Mouse (Mus musculus) lung, embryonic 14.5 days (tissue): Measurements from ENCODE around the gene Fam222a. TPM values are rescaled to one million over a fixed set of nuclear protein-coding genes. Genes with fewer than 3 reads are reported as not detected.

Source experiments
- ATAC-seq: fragments of 200-750 bp; cut with Nextera tagmentation; 2 replicates; pipeline ENCODE4 v1.8.0; 2017; ENCODE audit warnings: mild to moderate bottlenecking, moderate TSS enrichment, moderate library complexity; ENCODE audit not compliant: insufficient read depth
- DNase-seq: peaks from one replicate; pipeline ENCODE4 v3.0.0-alpha.2; 2015
- H3K27ac ChIP-seq: fragments of 300-500 bp; sonication (generic); 2 replicates; pipeline ENCODE4 v1.5.1; 2014; ENCODE audit warnings: low read depth, mild to moderate bottlenecking, moderate library complexity
- H3K27me3 ChIP-seq: fragments of 300-500 bp; sonication (generic); 2 replicates; pipeline ENCODE4 v1.6.1; 2014; ENCODE audit warnings: low read length, control low read depth; ENCODE audit not compliant: insufficient read depth
- H3K36me3 ChIP-seq: fragments of 300-500 bp; sonication (generic); 2 replicates; pipeline ENCODE4 v1.6.1; 2014; ENCODE audit warnings: control low read depth; ENCODE audit not compliant: insufficient read depth
- H3K4me1 ChIP-seq: fragments of 300-500 bp; sonication (generic); 2 replicates; pipeline ENCODE4 v1.6.1; 2014; ENCODE audit warnings: antibody characterized with exemption, control low read depth; ENCODE audit not compliant: insufficient read depth
- H3K4me2 ChIP-seq: fragments of 300-500 bp; sonication (generic); 2 replicates; pipeline ENCODE4 v1.6.1; 2014; ENCODE audit warnings: mild to moderate bottlenecking
- H3K4me3 ChIP-seq: fragments of 300-500 bp; sonication (generic); 2 replicates; pipeline ENCODE4 v1.5.1; 2014; ENCODE audit warnings: low read depth, low read length
- H3K9ac ChIP-seq: fragments of 300-500 bp; sonication (generic); 2 replicates; pipeline ENCODE4 v1.6.1; 2014
- H3K9me3 ChIP-seq: fragments of 300-500 bp; sonication (generic); 2 replicates; pipeline ENCODE4 v1.6.1; 2016; ENCODE audit warnings: low read depth, low read length, control low read depth
- CTCF ChIP-seq: IDR thresholded peaks from 2 replicates; pipeline ENCODE4 v1.5.1; 2016; ENCODE audit warnings: antibody characterized with exemption, low read depth
- WGBS: fragments of 180-500 bp; shearing (Covaris S2); extraction: QIAGEN DNeasy Blood & Tissue Kit; methylation state at CpG from one replicate; pipeline ENCODE4 v1.1.7; 2014; 5-methylcytosine and 5-hydroxymethylcytosine counted together
- polyA plus RNA-seq: library from polyadenylated mRNA; unstranded; fragments of >200 nt; fragmentation: Nextera tagmentation; extraction: Ambion mirVana; gene quantifications from 2 replicates; pipeline ENCODE4 v1.2.1, GENCODE M21; 2014

Fam222a gene
- polyA plus RNA-seq, 1 experiment from 2014 or later, result 2.3 TPM

GRCm38 (mm10) chr5:114557765-114558731, 9.8 kb upstream of the Fam222a start:
- no peaks in the 10 kb centered on the region for H3K36me3 ChIP-seq
- 44% methylated on average over 20 of the region's 20 CpGs for whole genome bisulfite sequencing
- H3K9ac ChIP-seq, result no peak overlapping the region
- H3K27me3 ChIP-seq, result no peaks in the 10 kb centered on the region
- ATAC-seq, result peak; percentile 76
- H3K4me2 ChIP-seq, result no peak overlapping the region
- H3K4me1 ChIP-seq, result 0 out of 2 replicates have a peak, but pooled peaks cover 7% of the 10 kb centered on the region
- DNase-seq, result peak; percentile 73
- no peaks in the 10 kb centered on the region; the same call in 1 of the 2 replicates for H3K9me3 ChIP-seq
- no peak for TF ChIP-seq CTCF
- no peak overlapping the region for H3K4me3 ChIP-seq
- peak overlapping the region; percentile 42 for H3K27ac ChIP-seq

GRCm38 (mm10) chr5:114560533-114560936, 7.3 kb upstream of the Fam222a start:
- 10% methylated on average over 9 of the region's 9 CpGs for WGBS

GRCm38 (mm10) chr5:114560965-114561364, 6.9 kb upstream of the Fam222a start:
- no peak for TF ChIP-seq CTCF

More at GRCm38 (mm10) chr5:114560533-114560936, 7.3 kb upstream of the Fam222a start:
- H3K4me3 ChIP-seq, result no peak overlapping the region
- H3K27ac ChIP-seq, result no peak overlapping the region
- H3K27me3 ChIP-seq, result no peaks in the 10 kb centered on the region
- H3K9ac ChIP-seq, result no peak overlapping the region
- no peak for TF ChIP-seq CTCF
- no peak for ATAC-seq
- H3K4me1 ChIP-seq, result 0 out of 2 replicates have a peak, but pooled peaks cover 12% of the 10 kb centered on the region
- DNase-seq, result no peak
- no peaks in the 10 kb centered on the region for H3K36me3 ChIP-seq
- H3K9me3 ChIP-seq, result no peaks in the 10 kb centered on the region
- peak overlapping the region; percentile 36; the same call in 1 of the 2 replicates for H3K4me2 ChIP-seq

GRCm38 (mm10) chr5:114563994-114564393, 3.8 kb upstream of the Fam222a start:
- DNase-seq (no peak), ATAC-seq (no peak)
- Histone ChIP-seq H3K9me3 (no peaks in the 10 kb centered on the region), H3K4me3 (no peak overlapping the region), H3K4me1 (peaks cover 13% of the 10 kb centered on the region; the same call in 1 of the 2 replicates), H3K4me2 (no peak overlapping the region), H3K9ac (no peak overlapping the region), H3K36me3 (no peaks in the 10 kb centered on the region), H3K27me3 (peaks cover 6% of the 10 kb centered on the region; the same call in 1 of the 2 replicates), H3K27ac (no peak overlapping the region)
- no peak for TF ChIP-seq CTCF
- WGBS, result 90% methylated on average over 7 of the region's 7 CpGs

More at GRCm38 (mm10) chr5:114560965-114561364, 6.9 kb upstream of the Fam222a start:
- no peaks in the 10 kb centered on the region for H3K27me3 ChIP-seq
- H3K4me2 ChIP-seq, result no peak overlapping the region
- H3K9ac ChIP-seq, result no peak overlapping the region
- H3K36me3 ChIP-seq, result no peaks in the 10 kb centered on the region
- no peak overlapping the region for H3K4me3 ChIP-seq
- no peak overlapping the region for H3K27ac ChIP-seq
- no peak for ATAC-seq
- H3K9me3 ChIP-seq, result no peaks in the 10 kb centered on the region
- no peak for DNase-seq
- WGBS, result 47% methylated on average over 5 of the region's 5 CpGs
- H3K4me1 ChIP-seq, result 0 out of 2 replicates have a peak, but pooled peaks cover 13% of the 10 kb centered on the region

- 0 out of 2 replicates have a peak overlapping the region, but pooled peaks have one; percentile 6 for H3K9ac ChIP-seq
- H3K4me2 ChIP-seq, result peak overlapping the region; percentile 43
- ATAC-seq (no peak), DNase-seq (peak; percentile 63)
- H3K4me3 ChIP-seq, result no peak overlapping the region
- no peak for TF ChIP-seq CTCF
- no peaks in the 10 kb centered on the region for H3K36me3 ChIP-seq
- H3K27ac ChIP-seq, result no peak overlapping the region; the same call in 1 of the 2 replicates
- peaks cover 19% of the 10 kb centered on the region for H3K4me1 ChIP-seq
- H3K27me3 ChIP-seq, result peaks cover 8% of the 10 kb centered on the region; the same call in 1 of the 2 replicates
- no peaks in the 10 kb centered on the region for H3K9me3 ChIP-seq
- 7% methylated on average over 12 of the region's 12 CpGs for WGBS
These were observed 2.5 kb upstream of the Fam222a start for GRCm38 (mm10) chr5:114565305-114565704.

GRCm38 (mm10) chr5:114565751-114566150, 2.1 kb upstream of the Fam222a start:
- ATAC-seq (no peak), DNase-seq (no peak)
- Histone ChIP-seq H3K9ac (no peak overlapping the region), H3K4me3 (no peak overlapping the region), H3K27ac (no peak overlapping the region; the same call in 1 of the 2 replicates), H3K27me3 (peaks cover 9% of the 10 kb centered on the region; the same call in 1 of the 2 replicates), H3K9me3 (no peaks in the 10 kb centered on the region), H3K4me2 (no peak overlapping the region; the same call in 1 of the 2 replicates), H3K4me1 (peaks cover 23% of the 10 kb centered on the region), H3K36me3 (no peaks in the 10 kb centered on the region)
- 37% methylated on average over 6 of the region's 6 CpGs for WGBS
- TF ChIP-seq CTCF, result no peak

- Histone ChIP-seq H3K4me3 (no peak overlapping the region), H3K4me1 (peaks cover 29% of the 10 kb centered on the region), H3K27ac (no peak overlapping the region), H3K9me3 (no peaks in the 10 kb centered on the region), H3K36me3 (no peaks in the 10 kb centered on the region), H3K27me3 (peaks cover 16% of the 10 kb centered on the region), H3K9ac (no peak overlapping the region), H3K4me2 (no peak overlapping the region)
- no peak for ATAC-seq
- TF ChIP-seq CTCF, result no peak
- 90% methylated on average over 10 of the region's 10 CpGs for WGBS
- DNase-seq, result no peak
These were observed 1.4 kb upstream of the Fam222a start for GRCm38 (mm10) chr5:114566461-114566860.
